Mouse (Mus musculus) stomach, postnatal 0 days (tissue): ENCODE measurements around the gene Galnt6. TPM values are rescaled to one million over a fixed set of nuclear protein-coding genes. Genes with fewer than 3 reads are reported as not detected.

Source experiments
- ATAC-seq: fragments of 200-750 bp; cut with Nextera tagmentation; 2 replicates; pipeline ENCODE4 v1.8.0; 2017; ENCODE audit not compliant: low FRiP score, low TSS enrichment
- DNase-seq: peaks from one replicate; pipeline ENCODE4 v3.0.0-alpha.2; 2016; ENCODE audit warnings: low spot score
- H3K27ac ChIP-seq: fragments of 300-500 bp; sonication (generic); replicated peaks from 2 replicates; pipeline ENCODE4 v1.5.1; 2014; ENCODE audit warnings: mild to moderate bottlenecking, control low read depth
- H3K27me3 ChIP-seq: fragments of 300-500 bp; sonication (generic); 2 replicates; pipeline ENCODE4 v1.6.1; 2014; ENCODE audit warnings: low read length; ENCODE audit not compliant: control insufficient read depth, insufficient read depth
- H3K36me3 ChIP-seq: fragments of 300-500 bp; sonication (generic); 2 replicates; pipeline ENCODE4 v1.6.1; 2014; ENCODE audit warnings: low read length, mixed read lengths; ENCODE audit not compliant: control insufficient read depth, insufficient read depth
- H3K4me1 ChIP-seq: fragments of 300-500 bp; sonication (generic); replicated peaks from 2 replicates; pipeline ENCODE4 v1.6.1; 2014; ENCODE audit warnings: antibody characterized with exemption; ENCODE audit not compliant: control insufficient read depth, insufficient read depth
- H3K4me2 ChIP-seq: fragments of 300-500 bp; sonication (generic); replicated peaks from 2 replicates; pipeline ENCODE4 v1.6.1; 2014; ENCODE audit warnings: low read depth, mild to moderate bottlenecking, control low read depth, moderate library complexity
- H3K4me3 ChIP-seq: fragments of 300-500 bp; sonication (generic); 2 replicates; pipeline ENCODE4 v1.5.1; 2014; ENCODE audit warnings: low read depth, low read length, control low read depth
- H3K9ac ChIP-seq: fragments of 300-500 bp; sonication (generic); 2 replicates; pipeline ENCODE4 v1.6.1; 2014; ENCODE audit warnings: mild to moderate bottlenecking, low read length, control low read depth, mixed read lengths
- H3K9me3 ChIP-seq: fragments of 300-500 bp; sonication (generic); 2 replicates; pipeline ENCODE4 v1.6.1; 2016; ENCODE audit warnings: low read length; ENCODE audit not compliant: control insufficient read depth
- CTCF ChIP-seq: IDR thresholded peaks from 2 replicates; pipeline ENCODE4 v1.5.1; 2016; ENCODE audit warnings: antibody characterized with exemption, low read depth, mild to moderate bottlenecking, moderate library complexity
- EP300 ChIP-seq: optimal IDR thresholded peaks from 2 replicates; pipeline ENCODE3; 2016; ENCODE audit warnings: antibody characterized with exemption
- WGBS: fragments of 180-500 bp; shearing (Covaris S2); extraction: QIAGEN DNeasy Blood & Tissue Kit; methylation state at CpG from one replicate; pipeline ENCODE4 v1.1.7; 2014; 5-methylcytosine and 5-hydroxymethylcytosine counted together
- polyA plus RNA-seq: library from polyadenylated mRNA; unstranded; fragments of >200 nt; fragmentation: Nextera tagmentation; extraction: Ambion mirVana; gene quantifications from 2 replicates; pipeline ENCODE4 v1.2.1, GENCODE M21; 2015

Gene Galnt6
- polyA plus RNA-seq, 1 experiment from 2014 or later = 11.0 TPM

GRCm38 (mm10) chr15:100762649-100763048 lies 33.5 kb upstream of the Galnt6 start:
- no peaks in the 10 kb centered on the region for H3K27me3 ChIP-seq

GRCm38 (mm10) chr15:100761419-100762185 lies 32.4 kb upstream of the Galnt6 start, which contains the start of gene Slc4a8:
Slc4a8 (plus strand) TSS chr15:100761747.
- Histone ChIP-seq H3K36me3 (no peaks in the 10 kb centered on the region), H3K27me3 (no peaks in the 10 kb centered on the region), H3K4me1 (no peaks in the 10 kb centered on the region), H3K9ac (peak within 1 kb of the TSS; percentile 23), H3K27ac (no peak within 1 kb of the TSS), H3K9me3 (no peaks in the 10 kb centered on the region), H3K4me3 (peak within 1 kb of the TSS; percentile 52), H3K4me2 (peak within 1 kb of the TSS; percentile 86)
- ATAC-seq (peak; percentile 82), DNase-seq (peak; percentile 88)
- peak; percentile 69 for TF ChIP-seq CTCF
- TF ChIP-seq EP300 = no peak
- WGBS = under 1% methylated on average over 52 of the region's 64 CpGs

More at GRCm38 (mm10) chr15:100762649-100763048, 33.5 kb upstream of the Galnt6 start:
- Histone ChIP-seq H3K36me3 (no peaks in the 10 kb centered on the region), H3K4me3 (peak overlapping the region; percentile 52; the same call in 1 of the 2 replicates), H3K27ac (no peak overlapping the region), H3K4me2 (peak overlapping the region; percentile 86; the same call in 1 of the 2 replicates), H3K4me1 (no peaks in the 10 kb centered on the region), H3K9me3 (no peaks in the 10 kb centered on the region), H3K9ac (no peak overlapping the region)
- TF ChIP-seq CTCF (no peak), EP300 (no peak)
- WGBS = 47% methylated on average over 8 of the region's 8 CpGs
- ATAC-seq (no peak), DNase-seq (no peak)

GRCm38 (mm10) chr15:100761036-100761418 lies 31.9 kb upstream of the Galnt6 start:
- no peak for TF ChIP-seq CTCF
- H3K36me3 ChIP-seq = no peaks in the 10 kb centered on the region
- ATAC-seq (no peak), DNase-seq (no peak)
- H3K4me2 ChIP-seq = peak overlapping the region; percentile 86
- no peaks in the 10 kb centered on the region for H3K4me1 ChIP-seq
- peak overlapping the region; percentile 52; the same call in 1 of the 2 replicates for H3K4me3 ChIP-seq
- no peaks in the 10 kb centered on the region for H3K9me3 ChIP-seq
- H3K9ac ChIP-seq = no peak overlapping the region; the same call in 1 of the 2 replicates
- H3K27me3 ChIP-seq = no peaks in the 10 kb centered on the region
- H3K27ac ChIP-seq = no peak overlapping the region
- WGBS = 21% methylated on average over 9 of the region's 9 CpGs

GRCm38 (mm10) chr15:100759286-100759685 lies 30.1 kb upstream of the Galnt6 start:
- Histone ChIP-seq H3K9ac (no peak overlapping the region), H3K4me1 (no peaks in the 10 kb centered on the region), H3K9me3 (no peaks in the 10 kb centered on the region), H3K27me3 (no peaks in the 10 kb centered on the region), H3K4me3 (no peak overlapping the region), H3K4me2 (no peak overlapping the region), H3K27ac (no peak overlapping the region), H3K36me3 (no peaks in the 10 kb centered on the region)
- ATAC-seq = no peak
- 86% methylated on average over 10 of the region's 10 CpGs for WGBS
- TF ChIP-seq EP300 (no peak), CTCF (no peak)
- no peak for DNase-seq

- Histone ChIP-seq H3K4me1 (no peaks in the 10 kb centered on the region), H3K4me3 (no peak overlapping the region), H3K9ac (no peak overlapping the region), H3K27me3 (no peaks in the 10 kb centered on the region), H3K9me3 (no peaks in the 10 kb centered on the region), H3K36me3 (no peaks in the 10 kb centered on the region), H3K4me2 (peak overlapping the region; percentile 17; the same call in 1 of the 2 replicates), H3K27ac (no peak overlapping the region)
- WGBS = 3% methylated on average over 7 of the region's 7 CpGs
- peak; percentile 93 for TF ChIP-seq CTCF
- no peak for TF ChIP-seq EP300
- DNase-seq (peak; percentile 81), ATAC-seq (peak; percentile 34)
Measured at GRCm38 (mm10) chr15:100757527-100757978, 28.4 kb upstream of the Galnt6 start.
